Mouse (Mus musculus) natural killer cell, adult 2 months (primary cell): Measurements from ENCODE around the gene Sort1.

ENCODE experiments used
- DNase-seq, 2 experiments: peaks; one replicate each; pipeline ENCODE4 v3.0.0; 2022; ENCODE audit warnings: low spot score in 2 of 2

Gene Sort1

DNA sequence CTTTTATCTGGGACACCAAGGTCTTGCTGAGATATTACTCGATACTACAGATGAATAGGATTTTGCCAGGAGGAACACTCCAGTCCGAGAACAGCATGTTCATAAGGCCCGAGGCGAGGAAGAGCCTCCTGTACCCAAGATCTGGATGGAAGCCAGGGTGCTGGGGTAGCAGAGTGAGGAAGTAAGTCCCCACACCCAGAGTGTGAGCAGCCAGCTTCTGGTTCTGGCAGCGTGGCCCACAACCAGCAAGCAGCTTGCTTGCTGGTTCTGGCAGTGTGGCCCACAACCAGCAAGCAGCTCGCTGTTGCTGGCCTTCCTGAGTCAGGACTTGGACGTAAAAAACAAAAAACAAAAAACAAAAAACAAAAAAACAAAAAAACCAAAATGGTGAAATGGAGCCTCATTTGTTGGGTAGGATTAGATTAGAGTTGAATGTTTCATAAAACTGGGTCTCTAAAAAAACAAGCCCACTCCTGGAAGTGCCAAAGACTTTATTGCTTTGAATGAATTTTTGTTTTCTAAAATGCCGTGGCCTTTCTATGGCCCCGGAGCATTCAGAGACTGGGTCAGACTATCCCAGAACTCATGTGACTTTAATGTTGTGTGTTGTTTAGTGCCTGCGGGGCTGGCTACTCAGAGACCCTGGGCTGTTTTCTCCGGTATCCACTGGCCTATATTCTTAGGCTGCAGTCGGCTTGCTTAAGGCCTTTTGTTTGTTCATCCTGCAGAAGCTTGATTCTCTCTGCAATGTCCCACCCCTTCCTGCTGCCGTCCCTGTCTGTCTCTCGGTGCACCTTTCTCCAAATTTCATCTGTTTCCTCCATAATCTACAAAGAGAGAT is 11.7 kb downstream of the Sort1 start:
- DNase-seq, result no peak

DNA sequence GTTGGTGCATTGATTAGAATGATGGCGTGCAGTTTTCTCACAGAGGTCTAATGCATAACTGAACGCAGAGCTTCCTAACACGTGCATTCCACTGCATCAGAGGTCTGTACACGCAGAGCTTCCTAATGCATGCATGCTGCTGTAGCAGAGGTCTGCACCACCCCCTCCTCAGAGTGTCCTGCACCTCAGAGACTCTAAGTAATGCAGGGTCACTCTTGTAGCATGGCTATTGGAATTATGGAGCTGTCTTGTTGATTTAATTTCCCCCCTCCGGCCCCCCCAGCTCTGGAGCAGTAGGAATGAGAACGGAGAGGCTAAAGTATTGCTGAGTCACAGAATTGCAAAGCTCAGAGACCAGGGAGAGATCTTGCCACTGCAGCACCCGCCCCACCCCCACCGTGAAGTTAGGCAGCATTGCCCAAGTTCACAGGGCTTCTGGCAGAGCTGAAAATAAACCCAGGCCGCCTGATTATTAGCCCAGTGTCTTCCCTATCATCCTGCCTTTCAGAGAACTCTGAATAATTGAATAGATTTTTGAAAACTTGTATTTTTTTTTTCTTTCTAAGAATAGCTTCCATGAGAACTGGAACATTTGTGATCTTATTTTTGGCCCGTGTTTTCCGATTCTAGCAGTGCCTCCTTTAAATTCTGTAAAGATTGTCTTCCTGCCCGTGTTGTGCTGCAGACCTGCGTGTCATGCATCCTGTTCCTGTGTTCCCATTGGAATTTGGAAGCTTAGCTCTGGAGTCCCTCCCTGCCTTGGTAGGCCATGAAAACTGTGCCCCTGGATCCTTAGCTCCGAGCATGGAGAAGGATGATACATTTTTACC is 12.6 kb downstream of the Sort1 start:
- no peak for DNase-seq

DNA sequence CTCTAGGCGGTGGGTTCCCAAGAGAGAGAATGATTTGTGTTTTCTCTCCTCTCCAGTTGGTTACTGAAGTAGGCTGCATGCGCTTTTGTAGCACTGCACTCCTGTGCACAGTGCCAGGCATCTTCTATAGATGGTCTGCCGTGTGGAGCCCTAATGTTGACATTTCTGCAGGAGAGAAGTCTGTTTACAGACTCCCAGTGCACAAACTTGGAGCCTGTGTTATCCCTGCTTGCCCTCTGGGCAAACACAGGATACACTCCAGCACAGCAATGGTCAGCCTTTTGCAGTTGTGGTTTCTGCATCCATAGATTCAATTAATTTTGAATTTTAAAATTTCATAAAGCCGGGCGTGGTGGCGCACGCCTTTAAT is 13.2 kb downstream of the Sort1 start:
- DNase-seq, result no peak

DNA sequence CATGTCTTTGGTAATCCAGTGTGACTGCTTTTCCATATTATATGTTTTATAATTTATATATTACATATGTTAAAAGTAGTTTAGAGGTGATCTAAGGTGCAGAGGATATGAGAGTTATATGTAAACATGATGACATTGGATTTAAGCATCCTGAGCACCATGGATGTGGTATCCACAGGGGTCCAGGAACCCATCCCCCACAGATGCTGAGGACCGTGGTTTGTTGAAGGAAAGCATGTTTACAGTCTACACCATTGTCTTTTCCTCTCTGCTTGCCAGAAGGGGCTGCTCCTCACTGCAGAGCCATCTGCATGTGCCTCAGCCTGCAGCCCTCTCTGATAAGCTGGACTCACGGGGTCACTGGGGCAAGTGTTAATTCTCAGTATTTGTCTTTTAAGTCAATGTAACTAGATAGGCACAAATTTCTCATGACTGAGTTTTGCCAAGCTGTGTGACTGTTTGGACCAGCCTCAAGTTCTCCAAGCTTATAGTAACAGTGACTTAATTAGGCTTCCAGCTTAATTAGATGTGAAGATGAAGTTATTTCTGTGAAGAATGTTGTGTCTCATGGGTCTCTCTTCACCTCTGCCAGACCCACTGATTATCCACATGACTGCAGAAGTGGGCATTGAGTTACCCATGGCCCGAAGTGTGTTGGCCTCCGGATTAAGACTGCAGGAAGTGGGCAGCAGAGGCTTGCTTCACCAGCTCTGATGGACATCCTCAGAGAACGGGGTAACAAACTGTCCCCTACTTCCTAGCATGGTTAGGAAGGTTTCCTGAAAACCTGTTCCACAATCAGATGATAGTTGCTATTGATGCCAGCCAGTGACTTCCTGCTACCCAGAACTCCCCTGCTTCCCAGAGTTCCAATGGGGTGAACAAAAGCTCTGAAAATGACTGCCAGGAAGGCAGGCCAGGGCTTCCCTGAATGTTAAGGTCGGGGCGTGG is 14.0 kb downstream of the Sort1 start:
- DNase-seq, result no peak

DNA sequence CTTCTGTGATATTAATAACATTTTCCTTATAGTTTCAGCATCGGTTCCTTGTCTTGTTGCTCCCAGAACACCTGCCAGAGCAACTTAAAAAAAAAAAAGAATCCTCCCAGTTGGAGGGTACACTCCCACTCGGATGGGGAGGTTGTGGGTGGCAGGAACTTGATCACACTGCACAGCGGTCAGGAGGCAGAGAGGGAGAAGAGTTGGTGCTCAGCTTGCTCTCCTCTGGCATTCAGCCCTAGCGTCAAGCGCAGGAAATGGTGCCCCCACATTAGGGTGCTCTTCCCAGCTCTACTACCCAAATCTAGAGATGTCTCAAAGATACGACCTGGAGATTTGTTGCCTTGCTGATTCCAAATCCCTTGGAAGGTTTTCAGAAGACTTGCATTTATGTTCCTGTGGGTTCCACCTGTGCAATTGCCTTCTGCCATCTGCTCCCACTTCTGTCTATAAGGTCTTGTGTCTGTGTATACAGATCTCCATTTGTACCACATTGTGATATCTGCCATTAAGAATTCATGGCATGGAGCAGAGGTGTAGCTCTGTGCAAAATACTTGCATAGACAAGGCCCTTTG is 16.7 kb downstream of the Sort1 start:
- no peak for DNase-seq

DNA sequence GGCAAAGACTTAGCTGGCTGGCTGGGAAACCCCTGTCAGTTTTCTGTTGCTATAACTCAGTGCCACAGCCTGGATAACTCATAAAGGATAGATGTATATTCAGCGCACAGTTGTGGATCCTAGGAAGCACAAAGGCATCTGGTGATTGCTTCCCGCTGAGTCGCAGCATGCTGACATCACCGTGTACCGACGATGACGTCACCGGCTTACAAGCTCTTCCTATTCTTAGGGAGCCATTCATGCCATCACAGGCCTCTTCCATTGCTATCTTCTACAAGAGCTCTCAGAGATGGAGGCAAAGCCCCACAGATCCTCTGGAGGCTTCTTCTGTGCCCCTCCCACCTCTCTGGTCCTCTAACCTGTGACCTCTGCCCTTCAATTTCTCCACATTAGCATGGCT is 19.8 kb downstream of the Sort1 start:
- DNase-seq, result no peak

DNA sequence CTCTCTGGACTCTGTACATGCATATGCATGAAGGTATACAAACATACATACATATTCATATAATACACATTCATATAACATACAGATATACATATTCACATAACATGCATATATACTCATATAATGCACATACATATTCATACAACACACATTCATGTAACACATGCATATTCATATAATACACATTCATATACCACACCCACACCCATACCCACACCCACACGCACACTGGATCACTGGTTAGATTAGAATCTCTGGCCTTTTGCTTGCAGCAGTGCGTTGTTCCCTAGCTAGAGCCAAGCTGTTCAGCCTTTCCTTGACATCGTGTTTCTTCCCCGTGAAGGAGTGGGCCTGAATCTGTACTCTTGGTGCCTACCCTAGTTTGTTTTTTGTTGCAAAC is 20.9 kb downstream of the Sort1 start:
- no peak for DNase-seq

DNA sequence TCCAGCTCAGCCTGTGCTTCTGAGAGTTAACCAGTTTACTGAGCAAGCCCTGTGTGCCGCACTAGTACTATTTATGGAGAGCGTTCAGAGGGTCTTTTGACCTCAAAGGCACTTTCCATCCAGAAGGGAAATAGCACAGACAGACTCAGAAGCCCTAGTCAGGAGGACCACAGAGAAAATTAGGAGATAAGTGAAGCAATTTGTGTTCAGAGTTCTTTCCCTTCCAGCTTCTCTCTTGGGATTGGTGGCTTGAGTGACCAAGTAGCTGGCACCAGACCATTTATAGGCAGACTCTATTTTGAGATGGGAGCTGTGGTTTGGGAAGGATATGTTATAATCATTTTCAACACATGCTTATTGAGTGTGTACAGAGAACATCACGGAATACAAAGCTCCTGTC is 22.5 kb downstream of the Sort1 start:
- DNase-seq, result no peak

DNA sequence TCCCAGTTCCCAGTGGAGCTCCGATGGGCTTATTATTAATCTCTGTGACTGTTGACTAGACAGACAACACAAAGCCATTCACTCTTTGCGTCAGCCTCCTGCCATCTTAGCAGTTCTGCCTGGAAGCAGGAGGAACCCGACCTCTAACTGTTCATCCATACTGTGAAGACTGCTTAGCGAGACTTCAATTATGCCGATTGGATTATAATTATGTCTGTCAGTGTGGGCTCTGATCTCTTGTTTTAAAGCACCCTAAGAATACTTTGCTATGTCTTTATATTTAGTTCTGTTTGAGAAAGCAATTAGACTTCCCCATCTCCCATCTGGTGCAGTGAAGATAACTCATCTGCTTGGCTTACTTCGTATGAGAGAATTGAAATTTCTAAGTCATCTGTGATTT is 23.6 kb downstream of the Sort1 start:
- no peak for DNase-seq

DNA sequence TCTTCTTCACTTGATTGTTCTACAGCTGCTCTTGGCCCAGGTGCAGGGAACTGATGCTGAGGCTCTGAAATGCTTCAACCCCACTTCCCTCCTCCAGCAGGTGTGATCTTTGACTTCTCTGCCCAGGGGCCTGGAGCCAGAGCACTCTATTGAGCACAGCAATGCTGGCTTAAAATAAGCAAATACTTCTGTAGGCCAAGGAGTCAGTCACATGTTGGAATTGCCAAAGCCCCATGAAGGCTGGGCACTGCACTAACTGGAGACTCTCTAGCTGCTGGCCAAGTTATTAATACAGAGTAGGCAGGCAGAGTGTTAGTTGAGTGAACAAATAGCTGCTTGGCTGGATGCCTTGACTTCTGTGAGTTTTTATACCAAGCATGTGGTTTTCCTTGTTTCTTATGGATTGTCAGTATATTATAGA is 27.0 kb downstream of the Sort1 start:
- DNase-seq, result no peak

DNA sequence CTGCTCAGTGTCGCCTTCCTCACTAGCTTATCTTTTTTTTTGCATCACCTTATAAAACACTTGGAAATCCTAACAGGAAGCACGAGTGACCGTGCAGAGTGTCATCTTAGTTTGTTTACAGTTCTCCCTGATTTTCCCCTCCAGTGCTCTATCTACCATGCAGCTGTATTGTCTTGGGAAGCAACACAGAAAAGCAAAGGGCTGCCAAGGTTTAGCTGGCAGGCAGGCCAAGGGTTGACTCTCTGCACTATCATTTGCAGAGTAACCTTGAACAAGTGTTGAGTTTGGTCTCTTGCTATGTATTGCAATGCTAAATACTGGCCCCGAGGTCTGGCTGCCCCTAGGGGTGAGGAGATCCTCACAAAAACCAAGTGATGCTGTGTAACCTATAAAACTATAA is 27.8 kb downstream of the Sort1 start:
- no peak for DNase-seq

DNA sequence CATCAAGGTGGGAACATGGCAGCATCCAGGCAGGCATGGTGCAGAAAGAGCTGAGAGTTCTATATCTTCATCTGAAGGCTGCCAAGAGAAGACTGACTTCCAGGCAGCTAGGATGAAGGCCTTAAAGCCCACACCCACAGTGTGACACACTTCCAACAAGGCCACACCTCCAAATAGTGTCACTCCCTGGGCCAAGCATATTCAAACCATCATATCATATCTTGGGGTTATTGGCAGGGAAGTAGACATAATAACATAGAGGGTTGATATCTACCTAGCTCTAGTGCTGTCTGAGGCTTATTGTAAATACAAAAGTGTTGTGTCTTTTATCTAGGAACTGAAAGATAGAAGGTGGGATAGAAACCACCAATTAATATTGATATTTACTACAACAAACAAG is 28.5 kb downstream of the Sort1 start:
- no peak for DNase-seq

DNA sequence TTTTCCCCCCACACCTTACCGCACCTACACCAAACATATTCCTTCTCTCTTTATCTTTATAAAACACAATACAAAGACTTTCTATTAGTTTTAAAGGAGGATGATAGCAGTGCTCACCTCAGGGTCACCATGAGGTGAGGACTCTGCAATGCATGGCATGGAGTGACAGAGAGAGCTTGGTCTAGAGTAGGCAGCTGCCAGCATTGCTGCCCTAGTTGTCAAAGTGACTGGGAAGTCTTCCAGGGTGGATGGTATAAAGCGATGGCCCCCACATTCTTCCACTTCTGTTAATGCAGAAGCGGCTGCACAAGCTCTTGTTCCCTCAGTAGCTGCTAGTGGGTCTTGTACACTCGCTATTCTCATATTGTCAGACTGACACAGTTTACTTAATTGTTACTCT is 29.3 kb downstream of the Sort1 start:
- DNase-seq, result no peak

DNA sequence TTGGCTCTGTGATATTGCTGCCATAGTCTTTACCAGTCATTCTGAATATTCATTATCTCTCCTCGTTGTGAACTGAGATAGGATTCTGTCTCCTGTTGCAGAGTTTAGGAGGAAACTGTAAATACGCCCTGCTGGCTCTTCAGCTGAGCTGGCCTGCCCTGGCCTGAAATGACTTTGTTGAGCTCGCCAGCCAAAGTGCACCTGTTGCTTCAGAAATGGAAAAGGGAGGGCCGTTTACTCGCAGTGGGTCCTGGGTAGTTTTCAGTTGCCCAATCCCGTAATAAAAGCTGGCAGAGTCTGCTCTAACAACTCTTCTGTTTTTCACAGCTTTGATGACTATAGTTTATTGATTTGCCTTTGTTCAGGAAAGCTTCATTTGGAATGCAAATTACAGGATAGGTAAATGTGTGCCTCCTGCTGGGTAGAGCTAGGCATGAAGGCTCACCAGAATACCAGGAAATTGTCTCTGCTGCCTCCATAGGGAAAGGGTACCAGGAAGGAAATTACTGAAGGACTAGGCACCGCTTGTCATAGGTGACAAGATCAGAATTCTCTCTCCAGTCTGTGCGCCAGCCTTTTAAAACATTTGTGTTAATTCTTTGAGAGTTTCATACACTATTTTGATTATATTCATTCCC is 30.3 kb downstream of the Sort1 start:
- no peak for DNase-seq

DNA sequence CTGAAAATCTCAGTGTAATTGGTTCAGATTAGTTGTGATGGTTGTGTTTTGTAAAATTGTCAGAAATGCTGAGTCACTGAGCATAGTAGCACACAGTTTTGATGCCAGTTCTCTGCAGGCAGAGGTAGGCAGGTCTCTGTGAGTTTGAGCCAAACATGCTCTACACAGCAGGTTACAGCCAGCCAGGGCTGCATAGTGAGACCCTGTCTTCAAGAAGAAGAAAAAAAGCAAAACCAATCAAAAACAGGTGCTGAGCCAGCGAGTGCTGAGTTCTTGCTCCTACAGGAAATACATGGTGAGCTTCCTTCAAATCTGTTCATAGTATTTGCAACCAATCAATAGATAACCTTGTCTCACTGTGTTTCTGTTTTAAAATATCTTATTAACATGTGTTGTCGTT is 34.6 kb downstream of the Sort1 start:
- DNase-seq, result no peak

DNA sequence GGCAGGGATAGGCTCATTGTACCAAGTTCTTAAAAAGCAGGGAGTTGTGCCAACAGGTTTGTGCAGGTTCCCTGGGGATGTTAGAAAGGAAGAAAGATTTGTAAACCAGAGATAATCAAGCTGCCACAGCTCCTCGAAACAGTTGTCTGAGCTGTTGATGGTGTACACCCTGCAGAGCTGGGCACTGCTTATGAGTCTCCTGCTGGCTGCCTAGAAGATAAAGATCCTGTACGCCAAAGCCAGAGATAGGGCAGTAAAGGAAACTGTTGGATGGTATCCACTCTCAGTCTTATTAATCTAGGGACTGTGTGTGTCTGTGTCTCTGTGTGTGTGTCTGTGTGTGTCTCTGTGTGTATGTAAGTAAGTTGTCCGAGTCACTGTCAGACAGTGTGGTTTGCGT is 37.8 kb downstream of the Sort1 start:
- DNase-seq, result no peak

DNA sequence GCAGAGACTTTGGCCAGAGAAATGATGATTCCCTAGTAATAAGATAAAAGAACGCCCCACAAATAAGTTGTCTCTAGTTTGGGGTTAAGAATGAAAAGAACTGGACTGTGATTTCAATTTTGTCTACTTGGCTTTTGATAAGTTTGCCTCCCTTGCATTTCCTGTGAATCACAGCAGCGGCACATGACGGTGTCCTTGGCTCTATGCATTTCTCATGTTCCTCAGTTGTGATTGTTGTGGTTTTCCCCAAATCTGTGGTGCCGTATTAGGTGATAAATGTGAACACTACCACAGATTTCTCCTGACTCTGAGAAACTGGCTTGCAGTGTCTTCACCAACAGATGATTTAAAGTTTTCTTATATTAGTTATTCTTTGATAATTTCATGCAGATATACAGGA is 38.3 kb downstream of the Sort1 start:
- DNase-seq, result no peak

DNA sequence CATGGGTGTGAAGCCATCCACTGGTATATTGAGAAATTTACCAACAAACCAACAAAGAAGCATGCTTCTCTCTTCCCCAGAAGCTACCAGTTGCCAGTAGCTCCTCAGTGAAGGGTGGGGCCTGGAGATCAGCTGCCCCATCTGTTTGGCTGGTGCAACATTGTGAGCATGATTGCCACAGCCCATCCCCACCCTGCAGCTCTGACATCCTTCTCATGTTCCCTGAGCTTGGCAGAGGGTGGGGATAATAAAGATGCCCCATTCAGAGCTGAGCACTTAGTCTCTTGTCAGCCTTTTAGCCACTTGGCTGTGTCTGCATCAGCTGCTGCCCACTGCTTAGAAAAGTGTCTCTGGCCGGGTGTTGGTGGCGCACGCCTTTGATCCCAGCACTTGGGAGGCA is 39.1 kb downstream of the Sort1 start:
- DNase-seq, result no peak

DNA sequence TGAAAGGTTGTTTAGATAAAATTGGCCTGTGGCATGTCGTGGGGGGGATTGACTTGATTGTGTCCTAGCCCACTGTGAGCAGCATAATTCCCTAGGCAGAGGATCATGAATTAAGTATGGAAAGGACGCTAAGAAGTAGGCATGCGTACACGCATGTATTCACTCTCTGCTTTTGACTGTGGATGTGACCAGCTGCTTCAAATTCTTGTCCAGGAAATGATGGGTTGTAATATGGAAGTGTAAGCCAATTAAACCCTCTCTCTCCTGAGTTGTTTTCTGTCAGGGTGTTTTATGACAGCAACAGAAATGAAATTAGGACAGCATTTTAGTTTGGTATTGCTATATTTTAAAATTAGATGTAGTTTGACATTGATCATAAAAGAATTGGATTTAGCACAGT is 41.0 kb downstream of the Sort1 start:
- DNase-seq, result no peak

DNA sequence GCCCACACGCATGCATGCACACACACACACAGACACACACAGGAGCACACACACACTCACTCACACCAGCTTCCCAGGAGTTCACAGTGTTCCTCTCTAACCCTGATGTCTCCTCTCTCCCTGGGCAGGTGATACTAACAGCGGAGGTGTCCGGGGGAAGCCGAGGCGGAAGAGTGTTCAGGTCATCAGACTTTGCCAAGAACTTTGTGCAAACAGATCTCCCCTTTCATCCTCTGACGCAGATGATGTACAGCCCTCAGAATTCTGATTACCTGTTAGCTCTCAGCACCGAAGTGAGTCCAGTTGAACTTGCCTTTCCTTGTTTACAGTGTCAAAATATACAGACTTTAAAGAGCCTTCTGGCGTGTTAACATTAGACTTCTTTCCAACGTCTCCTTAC is 41.6 kb downstream of the Sort1 start:
- no peak for DNase-seq

DNA sequence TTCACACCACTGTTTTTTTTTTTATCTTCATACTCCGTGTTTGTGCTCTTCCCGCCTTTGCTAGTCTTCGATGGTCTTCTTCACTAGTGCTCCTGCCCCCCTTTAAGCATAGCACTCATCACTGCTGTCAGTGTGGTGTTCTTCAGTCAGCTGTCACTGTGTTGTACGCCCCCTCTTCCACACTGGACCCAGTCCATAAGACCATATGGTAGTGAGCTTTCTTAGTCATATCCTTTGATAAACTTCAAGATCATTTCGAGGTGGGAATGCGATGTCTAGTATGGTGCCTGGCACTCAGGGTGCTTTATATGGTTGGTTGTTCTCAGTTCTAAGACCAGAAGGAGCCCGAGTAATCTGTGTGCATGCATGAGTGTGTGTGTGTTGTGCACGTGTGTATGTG is 43.4 kb downstream of the Sort1 start:
- no peak for DNase-seq
